Mouse (Mus musculus): ENCODE measurements around the gene Iqcf3. TPM values are rescaled to one million over a fixed set of nuclear protein-coding genes. Genes with fewer than 3 reads are reported as not detected.
"Not testable (repeated sequence)": the region's sequence is repeated elsewhere in the genome, so short reads cannot be mapped to it uniquely, and the experiment has no call there.

The Iqcf3 gene
- polyA plus RNA-seq, 2 experiments from 2014 or later, result not detected

DNA sequence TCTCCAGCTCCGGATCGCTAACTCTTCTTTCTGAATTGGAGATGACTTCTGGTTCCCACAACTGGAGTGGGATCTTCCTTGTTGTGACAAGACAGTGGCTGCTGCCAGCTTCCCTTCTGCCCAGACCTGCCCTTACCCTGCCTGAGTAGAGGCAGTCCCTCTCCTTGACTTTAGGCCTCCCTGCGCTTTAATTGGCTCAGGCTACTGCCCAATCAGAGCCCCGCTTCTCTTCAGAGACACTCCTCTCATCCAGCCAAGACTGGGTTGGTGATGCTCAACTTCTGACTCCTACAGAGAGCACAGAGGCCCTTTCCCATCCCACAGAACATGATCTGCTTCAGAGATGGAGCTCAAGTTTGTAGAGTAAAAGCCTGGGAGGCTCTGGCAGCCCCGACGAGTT lies 57.2 kb downstream of the Iqcf3 start:
- no peak for ATAC-seq

DNA sequence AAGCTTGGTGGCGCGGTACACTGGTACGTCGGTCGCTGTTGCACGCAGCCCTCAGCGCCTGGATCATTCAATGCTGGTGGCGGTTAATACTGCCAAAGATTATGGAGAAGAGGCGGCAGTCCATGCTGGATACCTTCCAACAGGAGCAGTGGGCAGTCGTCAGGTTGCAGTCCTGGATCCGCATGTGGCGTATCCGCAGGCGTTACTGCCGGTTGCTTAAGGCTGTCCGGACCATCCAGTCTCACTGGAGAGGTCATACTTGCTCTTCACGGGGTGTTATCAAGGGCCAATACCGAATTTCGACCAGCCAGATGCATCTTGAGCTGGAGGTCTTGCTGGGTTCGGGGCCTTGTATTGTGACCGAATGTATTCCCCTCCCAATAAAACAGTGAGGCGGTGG lies 59.6 kb downstream of the Iqcf3 start:
- ATAC-seq, result no peak

DNA sequence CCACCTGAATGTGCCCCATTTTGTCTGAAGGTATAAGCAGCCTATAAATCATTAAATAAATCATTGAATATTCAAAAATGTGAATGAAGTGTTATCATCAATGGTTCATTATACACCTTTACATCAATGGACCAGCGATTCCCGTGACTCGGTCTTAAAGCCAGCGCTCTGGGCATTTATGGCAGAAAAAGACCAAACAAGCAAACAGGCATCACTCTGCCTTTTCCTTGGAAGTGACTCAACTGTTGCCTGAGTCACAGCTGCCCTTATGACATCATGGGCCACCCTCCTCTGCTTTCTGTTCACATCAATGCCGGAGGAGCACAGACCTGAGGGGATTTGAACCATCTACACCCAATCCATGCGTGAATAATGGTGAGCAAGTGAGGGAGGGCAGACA lies 61.8 kb downstream of the Iqcf3 start, which contains the start of gene Iqcf1:
Gene Iqcf1, plus strand, starts transcription at position 301 of the 400 bp plus-strand sequence.
- no peak for ATAC-seq

DNA sequence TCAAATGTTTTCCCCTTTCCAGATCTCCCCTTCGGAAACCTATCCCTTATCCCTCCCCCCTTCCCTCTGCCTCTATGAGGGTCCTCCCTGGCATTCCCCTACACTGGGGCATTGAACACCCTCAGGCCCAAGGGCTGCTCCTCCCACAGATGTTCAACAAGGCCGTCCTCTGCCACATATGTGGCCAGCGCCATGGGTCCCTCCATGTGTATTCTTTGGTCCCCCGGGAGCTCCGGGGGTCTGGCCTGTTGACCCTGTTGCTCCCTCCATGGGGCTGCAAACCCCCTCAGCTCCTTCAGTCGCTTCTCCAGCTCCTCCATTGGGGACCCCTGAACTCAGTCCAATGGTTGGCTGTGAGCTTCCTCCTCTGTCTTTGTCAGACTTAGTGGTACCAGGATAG lies 73.8 kb downstream of the Iqcf3 start:
- not testable (repeated sequence) for ATAC-seq

DNA sequence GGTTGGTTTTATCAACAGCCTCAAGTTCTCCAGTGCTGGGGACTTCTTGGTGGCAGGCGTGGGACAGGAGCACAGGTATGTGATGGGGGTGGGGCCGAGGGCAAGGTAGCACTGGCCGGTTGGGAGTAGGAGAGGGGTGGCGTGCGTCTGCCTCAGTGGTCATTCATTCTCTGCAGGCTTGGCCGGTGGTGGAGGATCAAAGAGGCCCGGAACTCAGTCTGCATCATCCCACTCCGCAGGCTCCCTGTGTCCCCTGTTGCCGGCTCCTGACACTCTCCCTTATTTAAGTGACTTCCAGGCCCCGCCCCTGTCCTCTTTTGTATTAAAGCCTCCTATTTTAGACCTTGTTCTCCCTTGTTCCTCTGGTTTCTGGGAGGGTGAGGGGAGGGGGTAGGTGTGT lies 76.4 kb downstream of the Iqcf3 start:
- no peak for ATAC-seq

DNA sequence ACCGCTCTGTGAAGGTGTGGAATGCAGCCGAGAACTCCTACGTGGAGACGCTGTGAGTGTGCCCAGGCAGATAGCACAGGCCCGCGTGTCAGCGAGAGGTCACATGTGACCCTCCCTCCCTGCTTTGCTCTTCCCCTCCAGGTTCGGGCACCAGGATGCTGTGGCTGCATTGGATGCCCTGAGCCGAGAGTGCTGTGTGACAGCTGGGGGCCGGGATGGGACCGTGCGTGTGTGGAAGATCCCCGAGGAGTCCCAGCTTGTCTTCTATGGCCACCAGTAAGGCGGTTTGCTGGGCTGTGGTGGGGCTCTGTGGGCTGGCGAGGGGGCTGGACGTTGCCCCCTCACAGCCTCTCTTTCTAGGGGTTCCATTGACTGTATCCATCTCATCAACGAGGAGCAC lies 77.8 kb downstream of the Iqcf3 start:
- ATAC-seq, result no peak

DNA sequence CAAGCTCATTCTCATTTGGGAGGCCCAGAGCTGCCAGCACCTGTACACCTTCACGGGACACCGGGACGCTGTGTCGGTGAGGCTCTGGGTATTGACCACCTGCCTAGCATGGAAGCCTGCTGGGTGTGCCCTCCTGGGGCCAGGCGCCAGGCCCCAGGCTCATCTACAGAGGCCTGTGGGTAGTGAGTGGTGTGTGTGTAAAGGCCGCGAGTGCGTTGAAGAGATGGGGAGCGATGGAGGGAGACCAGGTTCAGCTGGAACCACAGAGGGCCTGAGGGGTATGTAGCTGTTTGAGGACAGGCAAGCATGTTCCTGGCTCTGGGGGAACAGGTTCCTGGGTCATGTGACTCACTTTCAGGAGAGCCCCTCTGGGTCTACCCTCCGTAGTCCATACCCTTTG lies 78.3 kb downstream of the Iqcf3 start:
- ATAC-seq, result no peak

DNA sequence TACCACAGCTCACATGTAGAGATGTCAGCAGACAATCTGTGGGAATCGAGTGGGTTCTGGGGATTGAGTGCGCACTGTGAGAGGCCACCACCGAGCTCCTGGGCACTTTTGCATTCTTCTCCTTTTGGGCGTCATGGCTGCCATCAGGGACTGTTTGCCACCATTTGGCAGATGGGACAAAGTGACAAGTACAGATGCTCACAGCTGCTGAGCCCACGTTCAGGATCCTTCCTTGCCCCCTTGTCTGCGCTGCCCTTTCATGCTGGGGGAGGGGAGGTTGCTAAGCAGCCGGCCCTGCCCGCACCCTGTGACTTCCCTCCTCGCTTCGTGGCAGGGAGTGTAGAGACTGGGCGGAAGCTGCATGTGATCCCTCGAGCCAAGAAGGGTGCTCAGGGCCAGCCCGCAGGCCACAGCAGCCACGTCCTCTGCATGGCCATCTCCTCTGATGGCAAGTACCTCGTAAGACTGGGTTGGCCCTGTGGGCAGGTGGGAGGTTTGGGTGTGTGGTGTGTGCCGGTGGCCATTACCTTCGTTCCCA lies 78.8 kb downstream of the Iqcf3 start:
- no peak for ATAC-seq

DNA sequence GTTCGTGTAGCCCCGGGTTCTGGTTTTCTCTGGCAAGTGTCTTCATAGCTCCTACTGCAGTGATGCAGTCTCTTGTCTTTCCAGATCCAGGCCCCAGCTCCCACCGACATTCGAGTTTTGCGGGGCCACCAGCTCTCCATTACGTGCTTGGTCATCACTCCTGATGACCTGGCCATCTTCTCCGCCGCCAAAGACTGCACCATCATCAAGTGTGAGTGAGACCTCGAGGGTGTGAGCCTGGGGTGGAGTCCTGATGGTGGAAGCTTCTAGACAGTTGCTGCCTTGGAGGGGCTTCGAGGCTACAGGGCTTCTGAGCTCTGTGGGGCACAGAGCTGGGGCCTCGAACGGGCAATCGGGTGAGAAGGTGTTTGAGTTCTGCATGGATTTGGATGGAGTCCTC lies 79.8 kb downstream of the Iqcf3 start:
- ATAC-seq, result no peak

DNA sequence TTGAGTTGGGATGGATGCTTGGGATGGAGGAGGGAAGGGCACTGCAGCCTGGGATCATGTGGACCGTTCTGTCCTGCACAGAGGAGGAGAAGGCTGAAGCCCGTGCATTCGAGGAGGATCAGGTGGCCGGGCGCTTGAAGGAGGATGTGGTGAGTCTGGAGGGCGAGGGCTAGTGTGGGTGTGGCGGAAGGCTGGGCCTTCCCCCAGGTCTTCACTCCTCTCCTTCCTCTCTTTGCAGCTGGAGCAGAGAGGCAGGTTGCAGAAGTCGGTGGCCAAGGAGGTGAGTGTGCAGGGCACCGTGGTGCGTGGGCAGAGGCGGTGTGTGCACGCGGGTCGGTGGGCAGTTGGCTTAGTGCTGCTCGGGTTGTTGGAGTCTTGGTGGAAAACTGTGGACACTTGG lies 80.4 kb downstream of the Iqcf3 start:
- ATAC-seq, result no peak

DNA sequence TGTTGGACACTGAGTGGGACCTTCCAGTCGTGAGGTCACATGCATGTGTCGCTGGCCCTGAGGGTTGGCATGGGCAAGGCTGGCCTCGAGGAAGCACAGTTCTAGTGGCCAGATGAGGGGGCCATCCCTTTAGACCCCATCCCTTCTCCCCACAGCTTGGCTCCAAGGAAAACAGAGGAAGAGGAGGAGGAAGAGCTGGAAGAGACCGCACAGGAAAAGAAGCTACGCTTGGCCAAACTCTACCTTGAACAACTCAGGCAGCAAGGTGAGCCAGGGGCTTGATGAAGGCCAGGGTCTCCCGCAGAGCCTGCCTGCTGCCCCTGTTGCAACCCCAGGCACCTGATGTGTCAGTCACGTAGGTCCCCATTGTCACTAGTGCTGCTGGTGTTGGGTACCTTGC lies 80.9 kb downstream of the Iqcf3 start:
- ATAC-seq, result no peak

DNA sequence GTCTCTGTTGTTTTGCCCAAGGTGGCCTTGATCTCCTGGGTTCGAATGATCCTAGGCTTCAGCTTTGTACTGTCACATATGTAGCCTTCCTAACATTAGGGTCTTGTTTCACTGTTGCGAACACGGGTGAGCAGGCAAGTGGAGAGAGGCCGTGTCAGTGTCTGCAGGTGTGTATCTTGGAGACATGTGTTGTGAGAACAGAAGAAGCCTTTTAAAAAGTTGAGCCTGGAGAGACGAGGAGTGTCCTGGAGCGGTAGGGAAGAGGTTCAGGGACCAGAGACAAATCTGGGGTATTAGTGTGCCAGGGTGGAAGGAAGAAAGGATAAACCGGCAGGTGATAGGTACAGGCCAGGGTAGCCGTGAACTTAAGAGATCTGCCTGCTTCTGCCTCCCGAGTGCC lies 83.3 kb downstream of the Iqcf3 start:
- no peak for ATAC-seq

DNA sequence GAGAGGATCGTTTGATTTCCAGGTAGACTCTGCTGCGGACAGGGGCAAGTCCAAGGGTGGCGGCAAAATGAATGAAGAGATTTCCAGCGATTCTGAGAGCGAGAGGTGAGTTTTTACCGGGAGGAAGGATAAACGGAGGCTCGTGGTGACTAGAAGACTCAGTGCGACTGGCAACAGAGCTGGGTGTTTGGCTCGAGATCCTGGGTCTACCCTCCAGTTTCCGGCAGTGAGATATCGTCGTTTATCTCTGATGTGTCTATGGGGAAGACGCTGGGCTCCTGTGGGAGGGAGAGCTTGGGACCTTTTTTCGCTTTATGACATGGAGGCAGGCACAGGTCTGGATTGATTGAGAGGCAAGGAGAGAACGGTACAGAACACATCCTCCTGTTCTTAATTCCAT lies 83.8 kb downstream of the Iqcf3 start:
- ATAC-seq, result no peak

DNA sequence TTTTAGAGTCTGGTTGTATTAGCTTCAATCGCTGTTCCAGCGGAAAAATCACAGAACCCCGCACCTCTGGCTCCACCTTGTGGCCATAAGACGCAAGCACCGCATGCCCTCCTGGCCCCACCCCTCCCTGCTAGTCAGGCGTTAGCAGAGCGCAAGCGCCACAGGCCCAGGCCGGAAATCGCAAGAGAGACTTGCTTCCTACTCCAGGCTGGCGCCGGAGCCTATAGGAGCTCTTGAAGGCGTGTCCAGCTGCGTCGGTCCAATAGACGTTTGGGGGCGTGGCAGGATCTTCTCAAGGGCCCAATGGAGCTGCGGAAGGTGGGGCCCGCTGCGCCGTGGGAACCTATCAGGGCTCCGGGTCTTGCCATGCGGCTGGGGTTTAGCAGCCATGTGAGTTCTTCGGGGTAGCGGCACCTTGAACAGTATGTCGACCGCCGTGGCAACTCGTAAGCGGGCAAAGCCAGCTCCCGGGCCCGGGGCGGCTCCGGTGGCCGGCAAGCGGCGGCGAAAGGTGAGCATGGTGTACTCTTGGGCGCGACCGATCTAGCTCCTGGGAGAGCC lies 84.4 kb downstream of the Iqcf3 start, which contains the start of gene Parp3:
Gene Parp3, minus strand, starts transcription at position 26 of the 561 bp plus-strand sequence.
- ATAC-seq, result peak; percentile 94

DNA sequence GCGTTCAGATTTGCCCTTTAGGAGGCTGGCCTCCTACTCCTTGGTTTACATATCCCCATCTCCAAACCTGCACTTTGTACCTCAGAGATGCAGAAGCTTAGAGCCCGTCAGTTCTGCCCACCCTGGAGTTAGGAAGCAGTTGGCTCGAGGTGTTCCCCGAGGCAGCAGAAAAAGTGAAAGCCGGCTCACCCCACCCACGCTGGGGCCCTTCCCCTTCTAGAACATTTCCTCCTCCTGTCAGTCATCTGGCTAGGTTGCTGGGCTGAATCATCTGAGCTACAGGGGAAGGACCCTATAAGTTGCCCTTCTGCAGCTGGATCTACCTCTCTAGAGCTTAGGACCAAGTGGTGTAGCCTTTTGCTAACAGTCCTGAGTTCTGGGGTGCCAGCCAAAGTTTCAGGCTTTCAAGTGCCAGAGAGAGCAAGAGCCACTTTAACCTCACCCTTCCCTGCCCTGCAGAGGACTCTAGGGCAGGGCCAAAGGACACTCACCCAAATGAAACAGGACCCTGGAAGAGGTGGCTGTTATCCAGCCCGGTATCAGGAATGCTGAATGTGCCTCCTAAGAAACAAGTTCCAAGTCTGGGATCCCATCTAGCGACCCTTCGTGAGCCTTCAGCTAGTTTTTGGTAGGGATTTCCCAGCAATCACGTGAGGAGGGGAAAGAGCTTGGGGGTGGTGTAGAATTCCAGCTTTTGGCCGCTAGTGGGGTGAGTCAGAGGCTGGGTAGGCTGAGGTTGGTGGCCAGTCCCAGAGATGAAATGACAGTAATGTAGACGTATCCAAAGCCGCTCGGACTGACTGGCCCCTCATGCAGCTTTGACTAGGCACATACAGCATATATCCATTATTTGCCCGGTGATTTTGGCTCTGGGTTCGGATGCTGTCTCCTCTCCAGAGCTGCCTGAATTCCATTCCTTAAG lies 85.2 kb downstream of the Iqcf3 start:
- ATAC-seq, result peak; percentile 24

DNA sequence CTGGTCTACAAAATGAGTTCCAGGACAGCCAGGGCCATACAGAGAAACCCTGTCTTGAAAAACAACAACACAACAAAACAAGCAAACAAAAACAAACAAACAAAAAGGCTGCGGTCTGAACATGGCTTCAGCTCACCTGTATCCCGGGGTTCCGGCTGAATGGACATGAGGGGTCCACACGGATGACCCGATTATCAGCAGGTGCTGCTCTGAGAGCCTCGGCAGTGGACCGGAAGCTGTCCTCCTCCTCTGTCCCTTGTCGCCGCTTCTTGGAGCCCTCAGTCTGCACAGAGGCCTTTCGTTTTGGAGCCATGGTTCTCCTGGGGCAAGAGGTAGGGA lies 85.8 kb downstream of the Iqcf3 start, which contains the start of gene Rrp9:
Gene Rrp9, plus strand, starts transcription at position 301 of the 339 bp plus-strand sequence.
- ATAC-seq, result no peak

DNA sequence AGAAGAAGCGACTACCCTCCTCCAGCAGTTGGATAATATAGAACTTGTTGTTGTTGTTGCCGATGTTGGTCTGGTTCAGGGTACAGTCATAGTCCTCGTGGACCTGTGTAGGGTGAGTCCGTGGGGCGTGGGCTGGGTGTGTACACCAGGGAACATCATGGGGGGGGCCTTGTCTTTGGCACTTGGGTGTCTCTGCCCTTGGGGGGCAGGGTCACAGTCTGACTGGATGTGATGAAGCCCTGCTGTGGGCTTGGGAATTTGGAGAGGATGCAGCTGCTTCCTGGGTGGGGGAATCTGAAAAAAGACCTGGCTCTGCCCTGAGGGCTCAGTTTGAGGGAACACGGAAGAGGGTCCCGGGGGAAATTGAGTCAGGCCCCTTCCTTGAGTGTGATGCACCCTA lies 86.4 kb downstream of the Iqcf3 start:
- no peak for ATAC-seq

DNA sequence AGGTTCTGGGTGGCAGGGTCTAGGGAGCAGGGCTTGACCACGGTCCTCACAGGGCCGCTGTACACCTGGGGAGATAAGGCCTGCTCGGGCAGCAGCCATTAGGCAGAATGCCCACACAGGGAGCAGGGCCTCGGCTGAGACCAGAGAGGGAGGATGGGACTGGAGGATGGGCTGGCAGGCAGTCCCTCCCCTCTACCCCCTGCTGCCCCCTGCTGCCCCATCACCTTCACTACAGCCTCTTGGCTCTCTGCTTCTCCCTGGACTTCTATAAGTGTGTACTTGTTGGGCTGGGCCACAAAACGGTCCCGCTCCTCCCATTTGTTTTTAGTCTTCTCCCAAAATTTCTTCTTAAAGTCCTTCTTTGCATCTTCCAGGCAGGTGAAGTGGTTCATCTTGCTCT lies 87.0 kb downstream of the Iqcf3 start:
- no peak for ATAC-seq

DNA sequence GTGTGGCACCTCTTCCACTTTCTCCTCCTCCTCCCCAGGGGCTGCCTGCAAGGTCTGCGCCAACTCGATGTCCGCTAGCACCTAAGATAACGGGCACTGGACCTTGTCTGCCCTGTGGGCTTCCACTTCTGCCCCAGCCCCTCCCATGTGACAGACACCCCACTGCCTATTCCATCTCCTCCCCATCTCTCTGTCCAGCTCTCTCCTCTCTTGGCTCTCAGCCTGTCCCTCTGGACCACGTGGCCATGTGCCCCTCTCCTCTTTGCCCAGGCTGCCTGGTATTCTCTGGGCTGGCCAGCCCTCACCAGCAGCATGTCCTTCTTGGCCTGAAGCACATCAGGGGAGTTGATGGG lies 87.7 kb downstream of the Iqcf3 start:
- no peak for ATAC-seq

DNA sequence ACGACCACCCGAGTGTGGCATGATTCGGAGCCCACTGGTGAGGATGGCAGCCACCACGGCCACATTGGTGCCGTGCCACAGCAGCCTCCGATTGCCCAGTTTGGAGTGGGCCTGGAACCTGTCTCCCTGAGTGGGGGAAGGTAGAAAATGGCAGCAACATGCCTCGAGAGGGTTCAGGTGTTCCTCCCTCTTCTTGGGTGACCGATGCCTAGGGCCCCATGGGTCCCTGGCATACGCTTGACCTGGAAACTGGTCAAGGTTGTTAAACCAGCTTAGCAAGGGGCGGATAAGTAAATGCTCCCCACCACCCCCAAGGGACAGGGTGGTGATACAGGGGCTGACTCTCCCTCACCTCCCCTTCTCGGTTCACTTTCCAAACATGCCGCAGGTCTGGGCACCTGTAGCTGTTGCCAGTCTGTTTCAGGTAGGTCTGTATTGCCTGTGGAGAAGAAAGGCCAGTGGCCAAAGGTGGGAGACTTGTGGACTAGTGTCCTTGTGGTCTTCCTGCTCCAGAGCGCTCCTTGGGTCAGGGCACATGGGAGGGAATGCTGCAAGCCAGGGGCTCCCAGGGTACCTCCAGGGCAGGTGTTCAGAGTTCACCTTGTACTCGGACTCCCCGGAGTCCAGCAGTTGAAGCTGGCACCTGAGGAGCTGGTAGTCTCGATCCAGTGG lies 88.2 kb downstream of the Iqcf3 start:
- ATAC-seq, result no peak

DNA sequence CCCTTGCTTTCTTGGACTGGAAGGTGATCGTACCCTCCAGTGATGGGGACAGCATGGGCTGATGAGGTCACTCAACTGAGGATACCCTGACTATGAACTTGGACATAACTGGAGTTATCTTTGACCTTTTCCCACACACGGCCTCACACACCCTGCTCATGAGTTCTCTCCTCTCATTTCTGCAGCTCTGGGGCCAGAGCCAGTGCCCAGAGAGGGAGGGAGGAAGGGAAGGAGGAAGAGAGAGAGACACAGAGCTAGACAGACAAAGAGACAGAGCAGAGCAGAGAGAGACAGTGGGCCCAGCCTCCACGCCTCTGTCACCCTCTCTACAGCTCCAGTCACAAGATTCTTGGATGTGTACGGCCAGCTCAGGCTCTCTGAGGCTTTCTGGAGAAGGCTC lies 89.1 kb downstream of the Iqcf3 start:
- ATAC-seq, result no peak

DNA sequence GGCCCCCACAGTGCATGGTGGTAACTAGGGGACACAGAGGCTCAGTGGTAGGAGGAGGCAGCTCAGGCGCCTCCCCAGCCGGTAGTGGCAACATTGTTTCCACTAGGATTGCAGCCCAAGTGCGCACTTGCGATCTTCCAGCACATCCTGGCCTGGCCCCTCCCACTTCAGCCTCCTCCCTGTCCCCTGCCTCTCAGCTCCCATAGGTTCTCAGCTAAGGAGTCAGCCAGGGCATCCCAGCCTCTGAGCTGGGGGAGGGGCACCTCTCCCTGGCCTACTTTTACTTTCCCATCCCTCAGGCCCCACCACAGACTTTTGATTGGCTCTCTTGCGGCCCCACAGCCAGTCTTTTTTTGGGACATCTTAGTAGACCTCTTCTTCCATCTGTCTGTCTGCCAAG lies 89.5 kb downstream of the Iqcf3 start:
- no peak for ATAC-seq

DNA sequence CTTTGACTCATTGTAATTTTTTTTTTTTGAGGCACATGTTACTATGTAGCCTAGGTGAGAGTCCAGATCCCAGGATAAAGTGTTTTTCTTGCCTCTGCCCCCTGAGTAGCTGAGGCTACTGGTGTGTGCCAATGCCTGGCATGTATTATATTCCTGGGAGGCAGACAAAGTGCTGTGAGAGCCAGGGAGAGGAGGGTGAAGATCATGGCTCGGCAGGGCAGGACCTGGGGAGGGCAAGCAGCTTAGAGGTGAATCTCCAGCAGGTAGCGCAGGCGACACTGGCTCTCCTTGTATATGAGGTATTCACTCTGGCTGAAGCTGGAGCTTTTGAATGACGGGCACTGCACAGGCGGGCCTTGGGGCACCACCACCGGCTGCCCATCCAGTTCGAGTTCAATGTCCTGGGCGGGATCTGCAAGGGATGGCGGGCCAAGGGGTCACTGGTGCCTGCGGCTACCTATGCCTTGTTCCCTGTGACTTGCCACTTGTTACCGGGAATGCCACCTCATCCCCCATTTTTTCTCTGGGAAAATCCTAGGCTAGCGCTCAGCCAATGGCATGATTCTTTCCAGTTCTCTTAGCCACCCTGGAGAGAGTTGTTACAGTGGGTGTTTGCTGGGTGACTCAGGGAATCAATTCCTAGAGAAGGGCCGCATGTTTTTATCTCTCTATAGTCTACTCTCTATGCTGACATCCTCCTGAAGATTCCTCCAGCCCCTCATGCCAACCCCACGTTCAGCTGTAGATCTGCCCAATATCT lies 90.3 kb downstream of the Iqcf3 start:
- ATAC-seq, result no peak

Data from activated CD4-positive, CD25-positive, alpha-beta regulatory T cell, adult 4 months (primary cell).